Mouse (Mus musculus) urinary bladder, postnatal 36 days (tissue): ENCODE measurements around the gene Arid5a.
A peak's percentile ranks its signal among the peaks of the same experiment; 100 is the strongest.

Experiments used
- DNase-seq, 2 experiments: peaks; one replicate each; pipeline ENCODE4 v3.0.0; 2022; ENCODE audit warnings: low spot score in 2 of 2, mixed read lengths in 1 of 2

The Arid5a gene

DNA sequence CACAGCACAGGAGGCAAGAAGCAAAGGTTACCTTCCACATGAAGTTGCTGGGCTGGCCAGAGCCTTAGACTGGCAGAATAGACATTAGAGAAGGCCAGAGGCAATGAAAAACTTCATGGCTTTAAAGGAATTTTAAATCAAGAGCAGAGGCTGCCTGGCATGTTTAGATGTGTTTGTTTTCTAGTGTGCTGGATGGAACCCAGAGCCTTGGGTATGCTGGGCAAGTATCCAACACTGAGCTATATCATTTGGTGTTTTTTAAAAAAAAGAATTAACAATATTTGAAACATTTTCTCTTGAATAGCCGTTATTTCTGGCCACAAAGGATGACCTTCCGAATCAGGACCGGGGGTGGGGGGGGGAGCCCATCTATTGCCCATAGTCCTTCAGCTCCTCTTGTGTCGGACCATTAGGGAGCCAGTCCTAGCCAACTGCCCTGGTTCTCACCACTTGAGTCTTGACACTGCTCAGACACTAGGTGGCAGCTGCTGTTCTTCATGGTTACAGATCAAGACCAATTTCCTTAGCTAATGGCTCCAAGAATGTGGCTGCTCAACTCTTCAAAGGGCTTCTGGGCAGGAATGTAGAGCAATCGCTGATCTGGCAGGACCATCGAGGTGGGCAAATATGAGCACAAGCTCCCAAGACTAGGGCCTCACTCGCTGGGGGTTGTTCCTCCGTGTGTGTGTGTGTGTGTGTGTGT is 16.4 kb downstream of the Arid5a start:
- DNase-seq, result peak in 1 of 2 experiments; percentile 52

DNA sequence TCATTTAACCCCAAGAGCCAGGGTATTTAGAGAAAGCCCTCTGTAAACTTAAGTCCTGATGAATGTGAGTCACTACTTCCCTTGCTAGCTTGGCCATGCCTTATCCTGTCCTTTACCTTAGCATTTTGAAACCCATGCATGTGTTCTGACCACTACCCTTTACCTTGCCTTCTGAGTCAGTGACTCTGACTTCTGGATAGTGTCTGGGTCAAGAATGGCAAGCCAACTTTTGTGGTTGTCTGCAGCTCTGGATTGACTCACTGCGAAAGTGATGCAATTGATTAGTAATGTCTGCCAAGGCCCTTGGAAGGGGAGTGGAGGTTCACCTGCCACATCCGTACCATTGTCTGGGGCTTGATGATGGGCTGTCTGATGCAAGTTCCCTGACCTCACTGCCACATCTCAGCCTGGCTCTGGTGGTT is 18.4 kb downstream of the Arid5a start:
- no peak for DNase-seq

DNA sequence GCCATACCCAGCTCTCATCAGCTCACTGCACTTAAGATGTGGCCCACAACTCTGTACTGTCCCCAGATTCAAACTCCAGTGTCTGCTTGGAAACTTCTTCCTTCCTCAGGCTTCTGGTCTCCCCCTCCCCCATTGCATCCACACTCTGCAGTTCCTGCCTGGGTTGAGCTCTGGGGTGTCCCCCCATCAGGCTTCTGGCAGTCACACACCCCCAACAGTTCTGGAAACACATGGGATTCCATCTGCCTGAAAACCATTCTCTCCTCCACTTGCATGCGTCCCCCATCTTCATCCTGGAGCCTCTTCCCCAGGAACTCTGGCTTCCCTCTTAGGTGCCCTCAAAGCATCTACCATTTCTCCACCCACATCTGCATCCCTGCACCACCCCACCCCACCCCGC is 19.3 kb downstream of the Arid5a start:
- no peak for DNase-seq

DNA sequence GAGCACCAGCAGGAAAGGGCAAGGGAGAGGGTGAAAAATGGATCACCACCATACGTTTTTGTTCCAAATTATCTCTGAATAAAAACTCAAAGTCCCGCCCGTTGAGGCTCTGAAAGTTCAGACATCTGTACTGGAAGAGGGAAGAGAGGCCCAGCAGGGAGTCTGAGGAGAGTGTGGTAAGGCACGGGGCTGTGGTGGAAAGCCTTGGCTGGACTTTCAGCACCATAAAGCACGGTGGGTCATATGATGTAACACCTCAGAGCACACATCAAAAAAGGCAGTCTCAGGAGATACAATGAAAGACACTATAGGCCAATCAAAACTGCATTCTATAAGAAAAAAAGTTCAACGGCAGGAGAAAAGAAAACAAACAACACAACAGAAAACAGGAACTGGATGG is 24.2 kb downstream of the Arid5a start:
- DNase-seq, result no peak

DNA sequence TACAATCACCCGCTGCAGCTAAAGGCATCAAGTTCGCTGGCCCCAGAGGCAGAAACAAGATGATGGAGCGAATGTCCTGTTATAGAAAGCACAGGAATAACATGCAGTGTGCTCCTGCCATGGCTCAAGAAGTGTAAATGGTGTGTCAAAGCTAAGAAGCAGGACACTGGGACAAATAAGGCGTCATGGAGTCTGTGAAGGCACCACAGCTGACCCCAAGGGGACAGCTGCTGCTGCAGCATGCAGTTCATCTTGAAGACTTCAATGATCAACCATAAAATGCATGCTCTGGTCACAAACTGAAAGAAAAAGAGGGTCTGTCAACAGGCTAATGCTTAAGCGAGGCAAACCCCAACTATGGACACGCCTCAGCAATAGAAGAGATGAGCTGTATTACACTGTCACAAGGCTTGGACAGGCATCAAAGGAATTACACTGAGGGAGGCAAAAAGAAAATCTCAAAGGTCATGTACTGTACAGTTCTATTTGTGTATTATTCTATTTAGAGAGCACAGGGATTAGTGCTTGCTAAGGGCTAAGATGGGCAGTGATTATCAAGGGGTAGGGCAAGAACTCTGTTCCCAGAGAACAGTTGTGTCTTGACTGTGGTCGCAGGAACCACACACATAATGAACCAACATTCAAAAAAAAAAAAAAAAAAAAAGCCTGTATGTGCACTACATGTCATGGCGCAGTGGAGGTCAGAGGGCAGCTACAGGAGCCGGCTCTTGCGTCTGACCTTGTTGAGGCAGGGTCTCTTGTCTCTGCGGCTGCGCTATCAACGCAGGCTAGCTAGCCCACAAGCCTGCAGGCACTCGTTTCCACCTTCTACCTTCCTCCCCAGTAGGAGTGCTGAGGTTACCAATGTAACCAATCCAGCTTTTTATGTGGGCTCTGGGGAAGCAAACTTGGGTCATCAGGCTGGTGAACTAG is 25.7 kb downstream of the Arid5a start:
- no peak for DNase-seq

DNA sequence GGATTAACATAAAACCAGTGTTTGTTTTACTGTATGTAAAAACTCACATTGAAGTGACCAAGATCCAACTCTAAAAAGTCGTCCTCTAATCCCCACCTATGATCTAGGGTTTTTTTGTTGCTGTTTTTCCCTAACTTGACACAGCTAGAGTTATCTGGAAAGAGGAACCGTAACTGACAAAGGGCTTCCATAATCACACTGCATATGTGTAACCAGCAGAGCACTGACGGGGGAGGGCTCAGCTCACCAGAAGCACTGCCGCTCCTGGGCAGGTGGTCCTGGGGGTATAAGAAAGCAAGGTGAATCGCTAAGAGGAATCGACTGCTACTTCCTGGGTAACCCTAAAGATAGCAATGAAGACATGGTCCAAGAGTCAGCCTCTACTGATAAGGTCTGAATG is 35.0 kb downstream of the Arid5a start:
- DNase-seq, result no peak

DNA sequence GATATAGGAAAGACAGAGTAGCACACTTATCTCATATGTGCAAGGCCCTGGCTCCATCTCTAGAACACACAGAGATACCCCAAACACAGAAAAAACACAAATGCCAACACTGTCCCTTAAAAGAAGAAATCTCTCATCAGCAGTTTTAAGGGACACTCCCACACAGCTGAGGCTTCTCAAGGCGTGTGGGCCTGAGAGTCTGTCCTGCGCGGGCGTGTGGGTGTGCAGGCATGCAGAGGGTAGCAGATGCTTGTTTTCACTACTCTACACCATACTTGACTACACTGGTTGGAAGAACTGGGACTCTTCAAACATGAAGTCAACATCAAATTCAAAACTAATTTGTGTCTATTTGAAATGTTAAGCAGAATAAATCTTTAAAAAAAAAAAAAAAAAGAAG is 44.8 kb downstream of the Arid5a start:
- no peak for DNase-seq

DNA sequence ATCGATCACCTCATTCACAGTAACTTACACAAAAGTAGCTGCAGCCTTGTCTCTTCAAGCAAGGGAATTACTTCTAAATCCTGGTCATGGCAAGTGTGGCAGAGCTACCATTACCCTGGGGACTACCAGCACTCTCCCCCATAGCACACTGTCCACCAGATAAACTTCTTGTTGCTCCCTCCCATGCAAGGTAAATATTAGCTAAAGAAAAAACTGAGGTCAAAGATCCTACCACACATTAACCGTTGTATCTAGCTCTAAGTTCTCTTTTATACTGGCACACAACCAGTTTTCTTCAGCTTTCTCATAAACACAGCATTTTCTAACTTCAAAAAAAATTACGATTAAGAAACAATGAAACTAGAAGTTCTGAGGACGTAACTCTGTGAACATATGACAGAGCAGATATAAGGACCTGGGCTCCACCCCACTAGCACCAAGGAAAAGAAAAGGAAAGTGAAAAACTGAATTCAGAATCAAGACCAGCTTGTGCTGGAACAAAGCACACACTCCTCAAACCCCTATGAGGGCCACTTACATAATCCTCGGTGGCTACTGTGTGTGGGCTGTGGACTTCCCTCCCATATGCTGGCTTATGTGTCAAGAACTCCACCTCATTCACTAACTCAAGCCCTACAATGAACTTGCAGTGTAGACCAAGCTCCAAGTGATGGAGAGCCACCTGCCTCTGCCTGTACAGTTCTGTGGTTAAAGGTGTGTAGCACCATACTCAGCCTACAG is 49.6 kb downstream of the Arid5a start:
- DNase-seq, result no peak

DNA sequence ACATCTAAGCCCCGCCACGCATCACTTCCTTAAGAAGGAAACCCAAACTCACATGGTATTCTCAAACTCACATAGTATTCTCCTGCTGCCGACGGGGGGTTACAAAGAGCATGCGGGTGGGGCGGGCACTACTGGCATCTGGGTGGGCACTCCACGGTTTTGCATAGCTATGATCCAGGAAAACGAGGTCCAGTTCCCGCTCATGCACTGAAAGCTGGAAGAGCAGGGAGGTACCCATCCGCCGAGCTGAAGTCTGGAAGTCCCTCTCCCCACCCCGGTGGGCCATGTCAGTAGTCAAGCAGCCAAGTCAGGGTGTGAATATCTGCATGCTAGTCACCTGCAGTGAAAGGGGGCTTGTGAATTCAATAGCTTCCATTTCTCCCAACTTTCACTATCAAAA is 60.2 kb downstream of the Arid5a start:
- DNase-seq, result no peak

GRCm38 (mm10) chr1:36368112-36368968 is 60.8 kb downstream of the Arid5a start:
- peak in 1 of 2 experiments; percentile 64 for DNase-seq

- DNase-seq, result peak; percentile 85 to 88
Observed at GRCm38 (mm10) chr1:36368969-36369645, 61.6 kb downstream of the Arid5a start, which contains the start of gene Kansl3. Gene Kansl3 (minus strand): TSS chr1:36369181.

DNA sequence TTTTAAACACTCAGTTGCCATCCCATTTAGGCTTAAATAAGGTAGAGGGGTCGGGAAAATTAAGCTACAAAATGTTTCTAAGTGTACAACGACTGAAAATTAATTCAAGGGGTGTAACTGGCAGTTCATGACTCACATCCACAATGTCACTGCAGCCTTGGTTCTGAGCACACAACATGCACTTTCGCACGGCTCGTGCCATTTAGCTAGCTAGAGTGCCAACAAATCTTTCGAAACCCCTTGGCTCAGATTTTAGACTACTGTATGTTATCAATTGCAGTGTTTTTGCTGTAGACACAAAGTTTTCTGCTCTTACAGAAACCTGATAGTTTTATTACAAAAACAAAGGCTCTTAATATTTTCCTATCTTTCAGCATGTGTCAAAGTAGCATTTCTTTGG is 63.4 kb downstream of the Arid5a start:
- peak in 1 of 2 experiments; percentile 30 for DNase-seq

- DNase-seq, result no peak
Observed at GRCm38 (mm10) chr1:36371934-36372845, 64.7 kb downstream of the Arid5a start, which contains the start of gene Fer1l5. Gene Fer1l5 (plus strand): TSS chr1:36372291.
